Mouse (Mus musculus) ES-Bruce4 (cell line): ENCODE measurements around the gene Zfp961. TPM values are rescaled to one million over a fixed set of nuclear protein-coding genes. Genes with fewer than 3 reads are reported as not detected.
"Not testable (repeated sequence)": the region's sequence is repeated elsewhere in the genome, so short reads cannot be mapped to it uniquely, and the experiment has no call there.

ENCODE experiments used
- H3K27ac ChIP-seq: 2 replicates; pipeline ENCODE4 v1.5.1; 2012; ENCODE audit warnings: low read length, inconsistent platforms; ENCODE audit not compliant: insufficient read depth
- H3K27me3 ChIP-seq: 2 replicates; pipeline ENCODE4 v1.6.1; 2012; ENCODE audit warnings: mild to moderate bottlenecking, low read length, inconsistent platforms; ENCODE audit not compliant: control insufficient read depth, poor library complexity, insufficient read depth, severe bottlenecking
- H3K36me3 ChIP-seq: 2 replicates; pipeline ENCODE4 v1.6.1; 2012; ENCODE audit warnings: inconsistent platforms, mild to moderate bottlenecking, low read length, moderate library complexity; ENCODE audit not compliant: control insufficient read depth, poor library complexity, insufficient read depth, severe bottlenecking
- H3K4me1 ChIP-seq: one replicate; pipeline ENCODE4 v1.8.1; 2011; ENCODE audit warnings: low read length; ENCODE audit not compliant: control insufficient read depth, insufficient read depth
- H3K4me3 ChIP-seq: 2 replicates; pipeline ENCODE4 v1.5.1; 2011; ENCODE audit warnings: low read depth, mild to moderate bottlenecking, low read length
- H3K9ac ChIP-seq: 2 replicates; pipeline ENCODE4 v1.6.1; 2012; ENCODE audit warnings: low read depth, mild to moderate bottlenecking, inconsistent platforms; ENCODE audit not compliant: poor library complexity, severe bottlenecking
- H3K9me3 ChIP-seq: replicated peaks from 2 replicates; pipeline ENCODE4 v1.6.1; 2012; ENCODE audit warnings: mild to moderate bottlenecking, low read length, inconsistent platforms; ENCODE audit not compliant: control insufficient read depth, poor library complexity, insufficient read depth, severe bottlenecking
- CTCF ChIP-seq: IDR thresholded peaks from one replicate; pipeline ENCODE4 v1.8.1; 2011; ENCODE audit warnings: low read depth, low read length
- EP300 ChIP-seq: IDR thresholded peaks from 2 replicates; pipeline ENCODE4 v1.6.1; 2011; ENCODE audit warnings: low read depth, low read length; ENCODE audit not compliant: insufficient read depth
- POLR2A ChIP-seq: IDR thresholded peaks from one replicate; pipeline ENCODE4 v1.8.1; 2011; ENCODE audit warnings: low read length; ENCODE audit not compliant: insufficient read depth
- polyA plus RNA-seq: library from polyadenylated mRNA; stranded (reverse); fragments of >200 nt; gene quantifications from 2 replicates; pipeline ENCODE4 v1.2.4, GENCODE M21; 2011; ENCODE audit warnings: low read depth; ENCODE audit not compliant: missing spikeins, insufficient read depth, insufficient read length

The Zfp961 gene
- polyA plus RNA-seq, 1 experiment, result 34.8 TPM

- peaks cover 12% of the 10 kb centered on the region for H3K36me3 ChIP-seq
- peak overlapping the region; percentile 93 for H3K27ac ChIP-seq
- no peaks in the 10 kb centered on the region for H3K4me1 ChIP-seq
- H3K9me3 ChIP-seq, result no peaks in the 10 kb centered on the region; the same call in 1 of the 2 replicates
- TF ChIP-seq EP300 (0 out of 2 replicates have a peak, but pooled peaks have one; percentile 3), POLR2A (no peak), CTCF (no peak)
- H3K4me3 ChIP-seq, result peak overlapping the region; percentile 99
- peak overlapping the region; percentile 95 for H3K9ac ChIP-seq
- H3K27me3 ChIP-seq, result no peaks in the 10 kb centered on the region
Measured at GRCm38 (mm10) chr8:71922567-71923401, 28.1 kb upstream of the Zfp961 start.

- H3K27ac ChIP-seq, result no peak overlapping the region
- no peaks in the 10 kb centered on the region for H3K27me3 ChIP-seq
- no peak overlapping the region for H3K4me3 ChIP-seq
- no peak for TF ChIP-seq CTCF
- no peak for TF ChIP-seq POLR2A
- TF ChIP-seq EP300, result no peak
- no peaks in the 10 kb centered on the region for H3K4me1 ChIP-seq
- peaks cover 3% of the 10 kb centered on the region; the same call in 1 of the 2 replicates for H3K9me3 ChIP-seq
- H3K9ac ChIP-seq, result no peak overlapping the region
- peaks cover 35% of the 10 kb centered on the region for H3K36me3 ChIP-seq
Measured at GRCm38 (mm10) chr8:71925791-71926190, 25.0 kb upstream of the Zfp961 start.

DNA sequence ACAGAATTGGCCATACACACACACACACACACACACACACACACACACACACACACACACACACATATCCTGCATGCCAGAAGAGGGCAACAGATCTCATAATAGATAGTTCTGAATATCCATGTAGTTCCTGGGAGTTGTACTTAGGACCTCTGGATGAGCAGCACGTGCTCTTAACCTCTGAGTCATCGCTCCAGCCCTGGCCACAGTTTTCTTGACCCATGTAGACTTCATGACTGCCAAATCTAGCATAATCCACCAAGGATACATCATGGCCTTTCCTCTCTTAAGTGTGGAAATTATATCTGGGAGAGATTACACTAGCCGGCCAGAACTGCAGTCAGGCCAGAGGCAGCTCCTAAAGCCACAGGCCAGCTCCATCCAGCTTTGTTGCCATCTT lies 24.3 kb upstream of the Zfp961 start:
- peaks cover 6% of the 10 kb centered on the region for H3K9me3 ChIP-seq
- TF ChIP-seq POLR2A, result no peak
- no peak for TF ChIP-seq CTCF
- TF ChIP-seq EP300, result no peak
- no peaks in the 10 kb centered on the region for H3K4me1 ChIP-seq
- H3K27me3 ChIP-seq, result no peaks in the 10 kb centered on the region
- peaks cover 37% of the 10 kb centered on the region for H3K36me3 ChIP-seq
- H3K4me3 ChIP-seq, result no peak overlapping the region
- H3K27ac ChIP-seq, result no peak overlapping the region
- no peak overlapping the region for H3K9ac ChIP-seq

- Histone ChIP-seq H3K27ac (no peak overlapping the region), H3K36me3 (peaks cover 39% of the 10 kb centered on the region), H3K9me3 (peaks cover 8% of the 10 kb centered on the region), H3K9ac (no peak overlapping the region), H3K4me1 (no peaks in the 10 kb centered on the region), H3K4me3 (no peak overlapping the region), H3K27me3 (no peaks in the 10 kb centered on the region)
- no peak for TF ChIP-seq EP300
- no peak for TF ChIP-seq CTCF
Measured at GRCm38 (mm10) chr8:71927779-71928178, 23.1 kb upstream of the Zfp961 start.

GRCm38 (mm10) chr8:71938037-71938436 lies 12.8 kb upstream of the Zfp961 start:
- H3K27me3 ChIP-seq, H3K27ac ChIP-seq, H3K4me1 ChIP-seq, H3K36me3 ChIP-seq, H3K9ac ChIP-seq, H3K4me3 ChIP-seq: not testable (repeated sequence)
- peaks cover 16% of the 10 kb centered on the region for H3K9me3 ChIP-seq

- Histone ChIP-seq H3K4me3 (no peak overlapping the region), H3K9me3 (peaks cover 3% of the 10 kb centered on the region), H3K36me3 (no peaks in the 10 kb centered on the region), H3K4me1 (no peaks in the 10 kb centered on the region), H3K27me3 (no peaks in the 10 kb centered on the region), H3K9ac (no peak overlapping the region), H3K27ac (no peak overlapping the region)
- TF ChIP-seq EP300, result no peak
- no peak for TF ChIP-seq CTCF
- TF ChIP-seq POLR2A, result no peak
Measured at GRCm38 (mm10) chr8:71940293-71941208, 10.3 kb upstream of the Zfp961 start.
